Mouse (Mus musculus) ES-E14 (cell line): ENCODE results near the gene Tmem59l. TPM values are rescaled to one million over a fixed set of nuclear protein-coding genes. Genes with fewer than 3 reads are reported as not detected.

Source experiments
- DNase-seq: peaks from one replicate; pipeline ENCODE4 v3.0.0-alpha.2; 2013; ENCODE audit warnings: low read depth, low spot score
- H3K27ac ChIP-seq: 2 replicates; pipeline ENCODE4 v1.5.1; 2012; ENCODE audit warnings: low read depth, mild to moderate bottlenecking, low read length, moderate library complexity, mixed read lengths; ENCODE audit not compliant: poor library complexity, insufficient read depth, severe bottlenecking
- H3K36me3 ChIP-seq: 2 replicates; pipeline ENCODE4 v1.6.1; 2012; ENCODE audit warnings: mild to moderate bottlenecking, low read length, moderate library complexity, mixed read lengths; ENCODE audit not compliant: control insufficient read depth, poor library complexity, insufficient read depth, severe bottlenecking
- H3K4me1 ChIP-seq, 2 experiments: fragments of 150-350 bp in 1 of 2; sonication (generic) in 1 of 2; 2 replicates each; pipeline ENCODE4 v1.6.1; 2012; ENCODE audit warnings: low read length in 2 of 2, mild to moderate bottlenecking in 1 of 2, mixed read lengths in 1 of 2; ENCODE audit not compliant: control insufficient read depth in 2 of 2, insufficient read depth in 2 of 2, poor library complexity in 1 of 2
- H3K4me3 ChIP-seq, 2 experiments: fragments of 150-350 bp in 1 of 2; sonication (generic) in 1 of 2; 2 replicates each; pipeline ENCODE4 v1.5.1; 2012; ENCODE audit warnings: low read length in 2 of 2, low read depth in 1 of 2, mild to moderate bottlenecking in 1 of 2, mixed read lengths in 1 of 2; ENCODE audit not compliant: insufficient read depth in 1 of 2, poor library complexity in 1 of 2, severe bottlenecking in 1 of 2
- H3K9ac ChIP-seq: 2 replicates; pipeline ENCODE4 v1.6.1; 2012; ENCODE audit warnings: low read depth, mild to moderate bottlenecking, low read length, mixed read lengths; ENCODE audit not compliant: poor library complexity, insufficient read depth, severe bottlenecking
- H3K9me3 ChIP-seq: fragments of 150-350 bp; sonication (generic); 2 replicates; pipeline ENCODE4 v1.6.1; 2012; ENCODE audit warnings: low read depth, mild to moderate bottlenecking, low read length; ENCODE audit not compliant: control insufficient read depth, insufficient read depth
- CHD2 ChIP-seq: IDR thresholded peaks from 2 replicates; pipeline ENCODE4 v1.6.1; 2014; ENCODE audit warnings: mild to moderate bottlenecking, low read depth, low read length, inconsistent platforms
- HCFC1 ChIP-seq: IDR thresholded peaks from 2 replicates; pipeline ENCODE4 v1.6.1; 2012; ENCODE audit warnings: low read length, inconsistent platforms, borderline replicate concordance; ENCODE audit not compliant: insufficient read depth
- MAFK ChIP-seq: IDR thresholded peaks from 2 replicates; pipeline ENCODE4 v1.6.1; 2014; ENCODE audit warnings: mild to moderate bottlenecking, low read depth, low read length, inconsistent platforms; ENCODE audit not compliant: insufficient read depth
- ZC3H11A ChIP-seq: IDR thresholded peaks from 2 replicates; pipeline ENCODE4 v1.6.1; 2012; ENCODE audit warnings: low read depth, mild to moderate bottlenecking, inconsistent platforms, low read length, borderline replicate concordance
- ZNF384 ChIP-seq: IDR thresholded peaks from 2 replicates; pipeline ENCODE4 v1.6.1; 2012; ENCODE audit warnings: low read depth, low read length, inconsistent platforms
- in situ Hi-C, 2 experiments: fragments of 600-800 bp; cut with MboI; formaldehyde crosslinking; loops; one replicate each; pipeline ENCODE4 v1.15.1; 2025; ENCODE audit warnings: low sequenced_read_pairs in 2 of 2, inconsistent platforms in 1 of 2; ENCODE audit not compliant: unreplicated experiment in 2 of 2
- total RNA-seq: library from RNA; depleted of rRNA; stranded (reverse); fragments of 300-350 nt; gene quantifications from 2 replicates; pipeline ENCODE4 v1.2.3, GENCODE M21; 2012

Gene Tmem59l
- total RNA-seq, 1 experiment = 5.3 TPM

GRCm38 (mm10) chr8:70495771-70496062 is 8.6 kb upstream of the Tmem59l start:
- Histone ChIP-seq H3K4me1 (peaks cover 5 to 24% of the 10 kb centered on the region in 2 experiments; a peak in 2 of 4 replicates), H3K27ac (no peak overlapping the region), H3K9me3 (no peaks in the 10 kb centered on the region), H3K4me3 (peak overlapping the region in 1 of 2 experiments; percentile 32; a peak in 1 of 4 replicates), H3K9ac (no peak overlapping the region), H3K36me3 (no peaks in the 10 kb centered on the region)
- TF ChIP-seq MAFK (no peak), CHD2 (no peak), ZC3H11A (no peak), ZNF384 (no peak), HCFC1 (no peak)
- DNase-seq = no peak
- in situ Hi-C loops = no loop called here

DNA sequence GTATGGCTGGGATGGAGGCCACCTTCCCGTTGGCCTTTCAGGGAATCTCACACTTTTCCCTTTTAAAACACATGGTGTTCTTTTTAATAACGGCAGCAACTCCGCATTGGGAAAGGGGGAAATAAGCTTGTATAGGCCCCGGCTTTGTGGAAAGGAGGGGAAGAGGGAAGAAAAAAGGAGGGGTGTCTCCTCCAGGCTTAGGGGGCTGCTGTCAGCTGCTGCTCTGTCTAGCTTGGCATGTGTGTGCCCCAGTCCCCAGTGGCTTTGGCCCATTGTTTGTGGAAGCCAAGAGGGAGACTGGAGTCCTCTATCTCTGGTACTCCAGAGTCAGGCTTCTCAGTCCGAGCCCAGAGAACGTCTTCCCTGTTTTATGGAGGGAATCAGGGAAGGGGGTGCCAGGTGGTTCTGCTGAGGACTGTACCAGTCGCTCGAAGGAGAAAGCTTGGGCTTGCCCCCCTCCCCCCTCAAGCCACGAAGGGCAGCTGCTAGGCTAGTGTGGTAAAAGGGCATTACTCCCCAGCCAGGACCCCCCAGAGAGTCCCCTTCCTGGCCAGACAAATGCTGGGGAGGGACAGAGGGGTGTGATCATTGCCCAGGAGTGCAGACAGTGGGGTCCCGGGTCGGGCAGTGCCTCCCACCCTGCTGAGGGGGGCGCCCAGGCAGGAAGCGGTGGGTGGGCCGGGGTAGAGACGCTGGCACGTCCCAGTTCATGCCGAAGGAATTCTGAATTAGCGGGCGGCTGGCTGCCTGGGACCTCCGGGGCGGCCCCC is 8.0 kb upstream of the Tmem59l start:
- Histone ChIP-seq H3K9ac (no peak overlapping the region), H3K4me3 (peak overlapping the region in 1 of 2 experiments; percentile 32; a peak in 1 of 4 replicates), H3K36me3 (no peaks in the 10 kb centered on the region), H3K4me1 (peaks cover 3 to 22% of the 10 kb centered on the region in 2 experiments; a peak in 2 of 4 replicates), H3K9me3 (no peaks in the 10 kb centered on the region), H3K27ac (no peak overlapping the region)
- TF ChIP-seq ZNF384 (no peak), CHD2 (no peak), MAFK (no peak), HCFC1 (no peak), ZC3H11A (no peak)
- in situ Hi-C loops = no loop called here
- no peak for DNase-seq

GRCm38 (mm10) chr8:70494416-70494945 is 7.3 kb upstream of the Tmem59l start:
- in situ Hi-C loops = no loop called here
- DNase-seq = no peak
- no peak overlapping the region for H3K9ac ChIP-seq

DNA sequence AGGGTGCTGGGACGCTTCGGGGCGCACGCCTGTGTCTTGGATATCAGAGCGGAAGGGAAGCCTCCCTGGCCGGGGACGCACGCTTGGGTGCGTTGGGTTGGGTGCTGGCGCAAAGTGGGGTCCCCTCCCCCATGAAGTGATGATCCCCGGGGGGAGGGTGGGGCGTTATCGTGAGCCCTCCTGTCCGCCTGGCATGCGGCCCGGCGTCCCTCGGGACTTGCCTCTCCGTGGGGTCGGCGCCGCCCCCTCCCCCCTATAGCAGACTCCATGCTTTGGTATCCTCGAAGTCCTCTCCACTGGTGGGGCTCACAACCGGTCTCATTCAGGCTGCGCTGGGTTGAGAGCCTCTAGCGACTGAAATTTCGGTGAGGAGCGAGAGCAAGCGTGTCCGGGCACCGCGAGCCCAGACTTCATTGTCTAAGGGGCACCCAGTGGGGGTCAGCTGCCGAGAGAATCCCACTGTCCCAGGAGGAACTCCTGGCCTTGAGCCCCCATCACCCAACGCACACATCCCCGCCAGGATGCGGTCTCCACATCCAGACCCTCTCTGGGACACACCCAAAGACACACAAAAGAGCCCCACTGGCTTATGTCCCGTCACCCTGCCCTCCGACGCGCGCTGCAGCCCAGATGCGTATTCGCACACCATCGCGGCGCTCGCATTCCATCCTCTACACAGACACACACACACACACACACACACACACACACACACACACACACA is 6.7 kb upstream of the Tmem59l start:
- peaks cover 3 to 28% of the 10 kb centered on the region in 2 experiments; a peak in 2 of 4 replicates for H3K4me1 ChIP-seq
- no peak for TF ChIP-seq ZC3H11A
- no peak for TF ChIP-seq MAFK
- no peak for TF ChIP-seq CHD2
- no peak for TF ChIP-seq HCFC1
- no peak for TF ChIP-seq ZNF384
- in situ Hi-C loops = no loop called here
- no peak overlapping the region for H3K27ac ChIP-seq
- no peak for DNase-seq
- no peaks in the 10 kb centered on the region for H3K9me3 ChIP-seq
- H3K9ac ChIP-seq = no peak overlapping the region
- H3K36me3 ChIP-seq = no peaks in the 10 kb centered on the region
- H3K4me3 ChIP-seq = peak overlapping the region; percentile 38 to 69; a peak in 2 of 4 replicates

More at GRCm38 (mm10) chr8:70494416-70494945, 7.3 kb upstream of the Tmem59l start:
- Histone ChIP-seq H3K36me3 (no peaks in the 10 kb centered on the region), H3K9me3 (no peaks in the 10 kb centered on the region), H3K27ac (no peak overlapping the region), H3K4me1 (peaks cover 3 to 25% of the 10 kb centered on the region in 2 experiments; a peak in 2 of 4 replicates), H3K4me3 (peak overlapping the region in 1 of 2 experiments; percentile 69; a peak in 2 of 4 replicates)
- TF ChIP-seq HCFC1 (no peak), MAFK (no peak), ZC3H11A (no peak), ZNF384 (no peak)
